Mouse (Mus musculus): ENCODE measurements around the gene Hoxa2. TPM values are rescaled to one million over a fixed set of nuclear protein-coding genes. Genes with fewer than 3 reads are reported as not detected.

Hoxa2 gene
- total RNA-seq, 4 experiments from 2014 or later = 0.80 to 3.4 (median 2.6) TPM

- no peak for DNase-seq
These were observed 1.1 kb downstream of the Hoxa2 start for GRCm38 (mm10) chr6:52163366-52164031.

GRCm38 (mm10) chr6:52162611-52163365, 1.8 kb downstream of the Hoxa2 start:
- no peak for DNase-seq

GRCm38 (mm10) chr6:52162093-52162380, 2.6 kb downstream of the Hoxa2 start:
- DNase-seq = no peak

GRCm38 (mm10) chr6:52161336-52162092, 3.1 kb downstream of the Hoxa2 start:
- DNase-seq = no peak

- DNase-seq = no peak
These were observed 3.9 kb downstream of the Hoxa2 start for GRCm38 (mm10) chr6:52160511-52161335.

GRCm38 (mm10) chr6:52159979-52160378, 4.7 kb downstream of the Hoxa2 start:
- no peak for DNase-seq

GRCm38 (mm10) chr6:52159164-52159761, 5.4 kb downstream of the Hoxa2 start:
- DNase-seq = no peak

- DNase-seq = peak; percentile 84
These were observed 6.2 kb downstream of the Hoxa2 start, which contains the start of gene Hoxa1 for GRCm38 (mm10) chr6:52158276-52159051. TSS of gene Hoxa1 (minus strand) at chr6:52158317.

- no peak for DNase-seq
These were observed 7.0 kb downstream of the Hoxa2 start for GRCm38 (mm10) chr6:52157466-52158275.

GRCm38 (mm10) chr6:52156551-52157200, 8.0 kb downstream of the Hoxa2 start:
- no peak for DNase-seq

- DNase-seq = no peak
These were observed 9.2 kb downstream of the Hoxa2 start for GRCm38 (mm10) chr6:52155471-52155870.

- DNase-seq = no peak
These were observed 10.6 kb downstream of the Hoxa2 start for GRCm38 (mm10) chr6:52154044-52154443.

GRCm38 (mm10) chr6:52153270-52153669, 11.4 kb downstream of the Hoxa2 start:
- DNase-seq = no peak

- DNase-seq = no peak
These were observed 12.1 kb downstream of the Hoxa2 start for GRCm38 (mm10) chr6:52152226-52153193.

GRCm38 (mm10) chr6:52151571-52151970, 13.1 kb downstream of the Hoxa2 start:
- no peak for DNase-seq

GRCm38 (mm10) chr6:52150401-52150966, 14.1 kb downstream of the Hoxa2 start:
- no peak for DNase-seq

GRCm38 (mm10) chr6:52139115-52139514, 25.5 kb downstream of the Hoxa2 start:
- no peak for DNase-seq

GRCm38 (mm10) chr6:52138576-52138975, 26.1 kb downstream of the Hoxa2 start:
- no peak for DNase-seq

Measured in adrenal gland, adult 8-10 months (tissue).